Mouse (Mus musculus): ENCODE measurements at regions not wholly inside any gene's neighbourhood (a gene's known extent, or its start where the extent isn't known, plus 50 kb on each side); places are given as distances from the start of the nearest gene placed in this dataset.
"Not testable (repeated sequence)": the region's sequence is repeated elsewhere in the genome, so short reads cannot be mapped to it uniquely, and the experiment has no call there.

DNA sequence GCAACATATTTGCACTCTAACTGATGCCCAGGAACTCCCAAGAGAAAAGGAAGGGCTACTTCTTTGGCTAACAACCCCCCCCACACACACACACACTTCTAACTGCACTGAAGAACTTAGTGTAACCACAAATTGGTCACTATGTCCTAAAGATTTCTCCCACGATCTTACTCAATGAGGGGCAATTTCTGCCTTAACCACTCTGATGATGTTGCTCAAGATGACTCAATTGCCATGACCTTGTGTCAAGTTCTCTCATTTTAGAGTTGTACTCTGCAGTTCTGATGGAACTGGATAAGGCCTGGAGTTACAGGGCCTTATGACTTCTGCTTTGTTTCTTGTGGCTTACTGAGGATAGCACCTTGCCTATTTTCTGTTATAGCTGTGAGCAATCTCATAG lies 81.7 kb downstream of the Sem1 start:
- ATAC-seq (replicated peaks; ENCODE audit: low FRiP score, low TSS enrichment, poor library complexity, severe bottlenecking): no peak

- no peak for ATAC-seq (replicated peaks; ENCODE audit: low FRiP score, low TSS enrichment, poor library complexity, severe bottlenecking)
Observed at GRCm38 (mm10) chr6:6496336-6496735, 82.1 kb downstream of the Sem1 start.

- no peak for ATAC-seq (replicated peaks; ENCODE audit: low FRiP score, low TSS enrichment, poor library complexity, severe bottlenecking)
Observed at GRCm38 (mm10) chr6:6488191-6488590, 90.3 kb downstream of the Sem1 start.

DNA sequence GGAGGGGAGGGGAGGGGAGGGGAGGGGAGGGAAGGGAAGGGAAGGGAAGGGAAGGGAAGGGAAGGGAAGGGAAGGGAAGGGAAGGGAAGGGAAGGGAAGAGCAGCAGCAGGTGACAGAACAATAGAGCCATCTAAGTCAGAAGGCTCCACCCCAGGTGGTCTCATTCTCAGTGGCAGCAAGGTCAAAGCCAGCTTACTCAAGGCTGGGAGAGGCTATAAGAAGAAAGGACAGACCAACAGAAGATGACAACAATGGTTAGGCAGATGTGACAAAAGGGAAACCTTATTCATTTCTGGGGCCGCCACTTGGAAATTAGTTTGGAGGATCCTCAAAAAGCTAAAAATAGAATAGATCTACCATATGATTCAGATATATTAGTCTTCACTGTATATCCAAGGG lies 96.9 kb downstream of the Sem1 start:
- not testable (repeated sequence) for ATAC-seq (replicated peaks; ENCODE audit: low FRiP score, low TSS enrichment, poor library complexity, severe bottlenecking)

DNA sequence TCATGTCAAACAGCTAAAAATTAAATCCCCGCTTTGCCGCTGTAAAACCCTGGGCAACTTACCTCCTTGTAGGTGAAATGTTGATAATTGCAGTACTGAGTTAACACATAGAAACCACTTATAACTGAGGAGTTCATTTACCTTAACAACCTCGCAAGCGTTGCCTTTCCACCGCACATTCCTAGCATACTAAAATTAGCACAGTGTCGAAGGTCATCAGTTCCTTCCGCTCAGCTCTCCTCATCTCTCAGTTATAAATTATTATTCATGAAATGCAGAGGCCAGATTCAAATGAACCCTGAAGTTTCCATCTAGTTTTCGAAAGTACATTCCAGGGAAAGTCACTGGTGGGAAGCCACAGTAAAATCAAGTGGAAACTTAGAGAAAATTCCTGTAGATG lies 108.1 kb downstream of the Sem1 start:
- ATAC-seq (replicated peaks; ENCODE audit: low FRiP score, low TSS enrichment, poor library complexity, severe bottlenecking): no peak

- ATAC-seq (replicated peaks; ENCODE audit: low FRiP score, low TSS enrichment, poor library complexity, severe bottlenecking): no peak
Observed at GRCm38 (mm10) chr6:6467526-6467925, 110.9 kb downstream of the Sem1 start.

GRCm38 (mm10) chr6:6466231-6466630 lies 112.2 kb downstream of the Sem1 start:
- ATAC-seq (replicated peaks; ENCODE audit: low FRiP score, low TSS enrichment, poor library complexity, severe bottlenecking): no peak

DNA sequence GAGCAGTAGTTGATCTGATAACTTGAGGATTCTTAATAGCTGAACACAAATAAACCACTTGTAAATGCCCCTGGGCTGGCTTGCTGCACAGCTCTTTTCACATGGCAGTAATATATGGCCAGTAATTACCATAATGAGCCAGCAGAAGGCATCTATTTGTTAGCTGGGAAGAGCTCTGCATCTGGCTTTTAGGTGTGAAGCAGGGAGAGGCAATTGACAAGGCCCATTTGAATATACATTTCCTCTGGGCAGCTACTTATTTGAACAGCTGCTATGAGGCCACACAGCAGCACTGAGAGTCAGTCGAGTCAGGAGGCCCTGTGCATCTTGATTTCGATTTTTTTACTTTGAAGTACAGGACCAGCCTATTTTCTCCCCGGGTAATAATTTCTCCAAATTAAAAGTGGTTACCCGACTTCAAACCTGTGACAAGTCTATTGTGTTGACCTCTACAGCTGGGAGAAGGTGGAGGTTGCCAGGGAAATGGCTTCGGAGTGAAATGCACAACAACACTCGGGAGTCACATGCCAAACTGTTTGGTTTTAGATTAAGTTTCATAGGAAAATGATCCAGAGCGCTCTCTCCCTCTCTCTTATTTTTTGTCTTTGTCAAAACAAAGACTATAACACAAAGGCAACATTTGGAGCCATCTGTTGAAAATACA lies 114.5 kb downstream of the Sem1 start:
- no peak for ATAC-seq (replicated peaks; ENCODE audit: low FRiP score, low TSS enrichment, poor library complexity, severe bottlenecking)

DNA sequence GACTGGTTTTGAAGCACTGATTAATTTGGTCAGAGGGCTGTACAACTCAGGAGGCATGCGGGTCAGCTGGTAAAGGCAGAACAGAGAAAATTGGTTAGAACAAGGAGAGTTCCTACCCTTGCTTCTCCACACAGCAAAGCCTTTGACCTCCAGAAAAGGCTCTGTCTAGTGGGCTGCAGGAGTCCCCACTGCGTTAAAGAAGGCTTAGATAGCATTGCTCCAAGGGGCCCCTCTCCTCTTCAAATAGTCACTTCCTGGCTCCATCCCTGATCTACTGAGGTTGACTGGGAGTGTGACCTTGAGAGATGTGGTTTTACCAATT lies 118.6 kb downstream of the Sem1 start:
- no peak for ATAC-seq (replicated peaks; ENCODE audit: low FRiP score, low TSS enrichment, poor library complexity, severe bottlenecking)

DNA sequence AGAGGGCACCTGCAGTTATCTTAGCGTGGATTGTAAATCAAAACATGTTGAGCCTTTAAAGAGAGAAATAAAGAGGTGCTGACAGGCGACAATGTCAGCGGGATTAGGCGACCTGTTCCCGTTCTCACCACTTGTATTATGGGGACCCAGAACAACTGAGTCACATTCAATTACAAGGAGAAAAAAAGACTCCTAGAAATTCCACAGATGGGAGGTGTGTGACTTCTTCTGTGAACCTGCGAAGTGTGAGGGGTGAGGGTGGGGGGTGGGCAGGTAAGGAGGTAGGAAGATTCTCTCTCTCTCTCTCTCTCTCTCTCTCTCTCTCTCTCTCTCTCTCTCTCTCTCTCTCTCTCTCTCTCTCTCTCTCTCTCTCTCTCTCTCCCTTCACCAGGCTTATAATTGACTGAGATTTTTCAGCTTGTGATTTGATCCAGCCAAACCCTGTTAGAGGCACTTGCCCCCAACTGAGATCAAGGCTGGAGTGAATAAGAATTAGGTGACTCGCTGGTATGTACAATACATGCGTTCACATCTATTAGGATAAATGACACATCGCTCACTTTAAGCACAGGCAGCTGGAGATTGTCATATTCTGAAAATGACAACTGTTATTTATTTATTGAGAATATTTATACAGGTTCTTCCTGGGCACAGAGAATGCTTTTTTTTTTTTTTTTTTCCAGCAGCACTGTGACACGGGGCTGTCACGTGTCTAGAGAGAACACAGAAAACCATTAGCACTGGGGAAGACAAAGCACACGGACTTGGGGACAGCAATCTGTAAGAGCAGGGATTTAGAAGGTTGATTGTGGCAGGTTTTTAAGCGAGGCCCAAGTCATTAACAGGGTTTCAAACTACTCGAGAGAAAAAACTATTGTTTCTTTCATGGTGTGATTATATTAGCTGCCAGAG lies 119.2 kb downstream of the Sem1 start:
- ATAC-seq (replicated peaks; ENCODE audit: low FRiP score, low TSS enrichment, poor library complexity, severe bottlenecking): no peak

GRCm38 (mm10) chr6:6457726-6458125 lies 120.7 kb downstream of the Sem1 start:
- ATAC-seq (replicated peaks; ENCODE audit: low FRiP score, low TSS enrichment, poor library complexity, severe bottlenecking): no peak

GRCm38 (mm10) chr6:6457001-6457400 lies 121.5 kb downstream of the Sem1 start:
- ATAC-seq (replicated peaks; ENCODE audit: low FRiP score, low TSS enrichment, poor library complexity, severe bottlenecking): no peak

DNA sequence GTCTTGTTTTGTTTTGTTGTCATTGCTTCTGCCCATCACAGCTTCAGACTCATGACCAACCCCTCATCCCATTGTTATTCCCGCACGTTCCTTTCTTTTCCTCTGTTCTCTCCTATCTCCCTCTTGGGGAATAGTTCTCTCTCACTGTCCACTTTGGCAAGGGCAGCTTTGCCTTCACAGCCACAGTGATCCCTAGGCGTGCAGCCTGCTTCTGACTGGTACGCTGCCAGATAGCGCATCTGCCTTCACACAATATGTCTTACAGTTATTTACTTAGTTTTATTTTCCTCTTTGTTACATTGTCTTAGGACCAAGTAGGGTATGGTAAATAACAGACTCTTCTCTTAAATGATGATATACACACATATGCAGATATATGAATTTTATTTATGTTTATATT lies 122.9 kb downstream of the Sem1 start:
- ATAC-seq (replicated peaks; ENCODE audit: low FRiP score, low TSS enrichment, poor library complexity, severe bottlenecking): no peak

- no peak for ATAC-seq (replicated peaks; ENCODE audit: low FRiP score, low TSS enrichment, poor library complexity, severe bottlenecking)
Observed at GRCm38 (mm10) chr6:6454396-6454795, 124.1 kb downstream of the Sem1 start.

DNA sequence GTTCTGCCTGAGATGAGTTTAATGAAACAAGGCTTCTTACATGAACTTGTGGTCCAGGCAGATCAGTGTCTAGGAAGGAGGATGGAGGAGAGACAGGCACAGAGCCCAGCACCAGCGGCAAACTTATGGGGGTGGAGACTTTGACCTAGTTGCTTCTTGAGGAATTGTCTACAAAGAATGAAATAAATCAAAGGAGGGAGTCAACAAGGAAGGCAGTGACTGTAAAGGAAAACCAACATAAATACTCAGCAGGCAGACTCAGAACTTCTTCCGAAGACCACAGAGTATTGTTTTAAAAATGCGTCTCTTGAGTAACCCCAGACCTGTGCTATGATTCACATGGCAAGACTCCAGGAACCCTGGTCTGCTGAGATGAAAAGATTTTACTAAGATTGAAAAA lies 143.6 kb downstream of the Sem1 start:
- ATAC-seq (replicated peaks; ENCODE audit: low FRiP score, low TSS enrichment, poor library complexity, severe bottlenecking): no peak

GRCm38 (mm10) chr6:6434261-6434802 lies 144.1 kb downstream of the Sem1 start:
- ATAC-seq (replicated peaks; ENCODE audit: low FRiP score, low TSS enrichment, poor library complexity, severe bottlenecking): no peak

- ATAC-seq (replicated peaks; ENCODE audit: low FRiP score, low TSS enrichment, poor library complexity, severe bottlenecking): no peak
Observed at GRCm38 (mm10) chr6:6433179-6433578, 145.3 kb downstream of the Sem1 start.

GRCm38 (mm10) chr6:6414654-6415610 lies 163.5 kb downstream of the Sem1 start:
- no peak for ATAC-seq (replicated peaks; ENCODE audit: low FRiP score, low TSS enrichment, poor library complexity, severe bottlenecking)

DNA sequence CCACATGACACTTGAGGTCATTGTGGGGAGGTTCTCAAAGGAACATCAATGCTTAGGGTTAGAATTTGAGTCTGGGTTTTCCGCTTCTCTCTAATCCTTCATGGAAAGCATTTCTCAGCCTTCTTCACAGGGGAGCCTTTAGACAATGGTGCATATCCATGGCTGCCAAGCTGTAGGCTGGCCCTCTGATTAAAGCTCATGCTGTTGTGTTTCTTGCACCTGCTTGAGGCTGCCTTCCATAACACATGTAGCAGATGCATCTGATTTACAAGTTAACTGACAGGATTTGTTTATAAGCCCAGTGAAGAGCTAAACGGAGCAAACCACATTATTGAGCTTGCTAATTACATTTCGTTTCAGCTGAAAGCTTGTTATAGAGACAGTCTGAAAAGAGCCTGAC lies 180.5 kb downstream of the Sem1 start:
- no peak for ATAC-seq (replicated peaks; ENCODE audit: low FRiP score, low TSS enrichment, poor library complexity, severe bottlenecking)

Measured in megakaryocyte-erythroid progenitor cell, adult 5-6 weeks (primary cell).